Mouse (Mus musculus): ENCODE measurements around the gene Klf8. TPM values are rescaled to one million over a fixed set of nuclear protein-coding genes. Genes with fewer than 3 reads are reported as not detected.

Gene Klf8
- polyA plus RNA-seq, 1 experiment from 2014 or later = 2.5 TPM

DNA sequence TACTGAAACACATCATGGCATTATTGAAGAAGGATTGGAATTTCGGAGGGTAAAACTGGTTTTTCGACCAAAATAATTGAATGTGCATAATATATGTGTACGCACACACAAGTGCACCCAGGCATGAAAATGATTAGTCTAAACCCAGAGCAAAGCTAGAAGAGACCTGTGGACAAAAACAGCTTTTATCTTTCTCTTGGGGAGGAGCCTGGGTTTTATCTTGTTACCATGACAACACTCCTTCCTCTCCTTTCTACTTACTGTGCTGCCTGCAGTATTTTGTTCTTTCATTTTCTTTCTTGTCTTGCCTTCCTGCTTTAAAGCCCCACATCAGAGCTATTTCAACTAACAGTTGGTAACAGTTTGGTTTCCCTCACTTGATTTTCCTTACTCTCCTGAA is 137.8 kb downstream of the Klf8 start:
- no peaks in the 10 kb centered on the region for H3K9me3 ChIP-seq (ENCODE audit: control insufficient read depth, low read length)
- H3K4me1 ChIP-seq (replicated peaks; ENCODE audit: control insufficient read depth, insufficient read depth, low read length) = no peaks in the 10 kb centered on the region
- ATAC-seq (replicated peaks; ENCODE audit: low FRiP score) (peak; percentile 95), DNase-seq (ENCODE audit: low spot score) (no peak)
- no peak overlapping the region for H3K4me3 ChIP-seq (ENCODE audit: low read depth, low read length)
- H3K27ac ChIP-seq (ENCODE audit: low read depth, low read length) = peak overlapping the region; percentile 69
- H3K4me2 ChIP-seq (ENCODE audit: low read depth, low read length, severe bottlenecking) = peak overlapping the region; percentile 2; the same call in 1 of the 2 replicates
- H3K9ac ChIP-seq (ENCODE audit: low read length) = no peak overlapping the region
- H3K36me3 ChIP-seq (ENCODE audit: control insufficient read depth, insufficient read depth, low read length) = no peaks in the 10 kb centered on the region
- WGBS = 35% methylated on average over 3 of the region's 3 CpGs
- H3K27me3 ChIP-seq (ENCODE audit: control insufficient read depth, insufficient read depth, low read length) = no peaks in the 10 kb centered on the region

DNA sequence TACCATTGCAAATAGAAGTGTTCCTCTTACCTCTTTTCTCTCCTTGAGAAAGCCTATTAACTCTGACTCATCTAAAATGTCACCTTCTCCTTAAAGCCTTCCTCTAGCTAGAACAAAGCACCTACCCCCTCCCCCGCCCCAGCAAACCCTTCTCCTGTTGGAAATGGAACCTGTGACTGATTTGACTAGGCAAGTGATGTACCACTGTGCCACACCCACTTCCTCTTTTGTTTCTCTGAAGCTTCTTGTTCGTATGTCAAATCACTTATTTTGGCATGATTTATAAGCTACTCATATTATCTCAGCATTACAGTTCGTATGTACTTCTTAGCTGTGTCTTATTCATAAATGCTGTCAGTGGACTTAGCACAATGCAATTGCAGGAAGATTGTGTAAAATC is 144.5 kb downstream of the Klf8 start:
- Histone ChIP-seq H3K4me1 (replicated peaks; ENCODE audit: control insufficient read depth, insufficient read depth, low read length) (no peaks in the 10 kb centered on the region), H3K27ac (ENCODE audit: low read depth, low read length) (no peak overlapping the region), H3K36me3 (ENCODE audit: control insufficient read depth, insufficient read depth, low read length) (no peaks in the 10 kb centered on the region), H3K4me2 (ENCODE audit: low read depth, low read length, severe bottlenecking) (no peak overlapping the region), H3K9me3 (ENCODE audit: control insufficient read depth, low read length) (no peaks in the 10 kb centered on the region), H3K4me3 (ENCODE audit: low read depth, low read length) (no peak overlapping the region), H3K9ac (ENCODE audit: low read length) (no peak overlapping the region), H3K27me3 (ENCODE audit: control insufficient read depth, insufficient read depth, low read length) (no peaks in the 10 kb centered on the region)
- DNase-seq (ENCODE audit: low spot score) = no peak
- 82% methylated on average over 3 of the region's 3 CpGs for WGBS
- no peak for ATAC-seq (replicated peaks; ENCODE audit: low FRiP score)

DNA sequence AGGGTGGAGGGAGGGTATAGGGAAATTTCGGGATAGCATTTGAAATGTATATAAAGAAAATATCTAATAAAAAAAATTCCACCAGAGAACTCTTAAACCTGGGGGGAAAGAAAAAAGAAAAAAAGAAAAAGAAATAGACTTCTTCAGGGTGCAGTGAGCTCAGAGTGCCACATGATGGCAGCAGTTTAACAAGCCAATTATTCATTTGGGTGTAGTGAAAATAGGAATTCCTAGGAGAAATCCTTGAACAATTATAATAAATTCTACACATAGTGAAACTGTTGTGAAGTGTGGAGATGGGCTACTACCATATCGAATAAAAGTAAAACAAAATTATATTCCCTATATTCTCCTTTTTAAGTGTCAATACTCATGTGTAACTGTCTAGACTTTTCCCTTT is 152.0 kb downstream of the Klf8 start:
- DNase-seq (ENCODE audit: low spot score) = no peak
- no peak overlapping the region for H3K9ac ChIP-seq (ENCODE audit: low read length)
- no peaks in the 10 kb centered on the region for H3K9me3 ChIP-seq (ENCODE audit: control insufficient read depth, low read length)
- no peaks in the 10 kb centered on the region for H3K27me3 ChIP-seq (ENCODE audit: control insufficient read depth, insufficient read depth, low read length)
- H3K4me2 ChIP-seq (ENCODE audit: low read depth, low read length, severe bottlenecking) = no peak overlapping the region
- ATAC-seq (replicated peaks; ENCODE audit: low FRiP score) = no peak
- 35% methylated on average over 2 of the region's 2 CpGs for WGBS
- no peak overlapping the region for H3K27ac ChIP-seq (ENCODE audit: low read depth, low read length)
- no peaks in the 10 kb centered on the region for H3K4me1 ChIP-seq (replicated peaks; ENCODE audit: control insufficient read depth, insufficient read depth, low read length)
- H3K4me3 ChIP-seq (ENCODE audit: low read depth, low read length) = no peak overlapping the region
- no peaks in the 10 kb centered on the region for H3K36me3 ChIP-seq (ENCODE audit: control insufficient read depth, insufficient read depth, low read length)

DNA sequence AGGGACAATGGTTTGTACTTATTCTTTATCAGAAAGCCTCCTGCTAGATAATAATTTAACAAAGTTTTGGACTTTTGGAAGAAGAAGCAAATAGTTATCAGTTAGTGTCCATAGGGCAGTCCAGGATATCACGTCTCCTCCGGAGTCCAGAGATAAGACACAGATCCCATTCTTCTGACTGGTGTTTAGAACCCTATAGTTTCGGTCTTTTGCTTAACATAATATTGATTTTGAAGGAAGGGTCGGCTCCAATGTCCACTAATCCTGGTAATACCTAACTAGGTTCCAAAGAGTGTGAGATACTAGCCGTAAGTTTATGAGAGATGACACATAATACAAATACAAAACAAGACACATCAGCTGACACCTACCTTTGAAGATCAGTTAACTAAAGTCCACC is 179.8 kb downstream of the Klf8 start:
- ATAC-seq (replicated peaks; ENCODE audit: low FRiP score) (no peak), DNase-seq (ENCODE audit: low spot score) (no peak)
- Histone ChIP-seq H3K36me3 (ENCODE audit: control insufficient read depth, insufficient read depth, low read length) (no peaks in the 10 kb centered on the region), H3K27me3 (ENCODE audit: control insufficient read depth, insufficient read depth, low read length) (no peaks in the 10 kb centered on the region), H3K4me1 (replicated peaks; ENCODE audit: control insufficient read depth, insufficient read depth, low read length) (no peaks in the 10 kb centered on the region), H3K27ac (ENCODE audit: low read depth, low read length) (no peak overlapping the region), H3K9ac (ENCODE audit: low read length) (no peak overlapping the region), H3K9me3 (ENCODE audit: control insufficient read depth, low read length) (no peaks in the 10 kb centered on the region), H3K4me3 (ENCODE audit: low read depth, low read length) (no peak overlapping the region), H3K4me2 (ENCODE audit: low read depth, low read length, severe bottlenecking) (no peak overlapping the region)
- WGBS = 94% methylated on average over 5 of the region's 5 CpGs

DNA sequence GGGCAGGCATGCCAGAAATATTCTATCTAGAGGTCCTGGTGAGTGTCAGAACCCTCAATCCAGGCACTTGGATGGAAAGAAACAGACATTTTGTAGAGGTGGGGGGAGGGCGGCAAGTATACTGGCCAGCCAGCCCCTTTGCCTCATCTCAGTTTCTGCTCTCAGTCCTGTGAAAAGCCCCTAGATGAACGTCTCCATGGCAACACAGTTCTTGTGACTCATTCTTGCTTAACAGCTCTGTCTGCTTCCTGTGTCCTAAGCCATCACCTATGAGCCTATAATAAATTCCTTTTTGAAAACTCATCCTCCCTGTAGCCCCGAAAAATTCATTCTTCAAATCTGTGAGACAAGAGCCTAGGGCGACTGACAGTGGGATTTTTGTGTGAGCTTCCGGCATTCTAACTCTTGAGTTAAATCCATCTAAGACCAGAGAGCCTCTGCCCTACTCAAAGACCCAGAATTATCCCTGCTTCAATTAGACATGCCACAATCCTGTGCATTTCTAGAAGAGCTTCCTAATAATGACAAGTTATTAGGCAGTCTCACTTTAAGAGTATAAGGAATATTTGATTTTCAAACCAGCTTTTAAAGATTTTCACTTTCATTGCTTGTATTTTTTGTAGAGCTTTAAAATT is 196.5 kb downstream of the Klf8 start:
- Histone ChIP-seq H3K27me3 (ENCODE audit: control insufficient read depth, insufficient read depth, low read length) (no peaks in the 10 kb centered on the region), H3K4me2 (ENCODE audit: low read depth, low read length, severe bottlenecking) (no peak overlapping the region), H3K4me1 (replicated peaks; ENCODE audit: control insufficient read depth, insufficient read depth, low read length) (no peaks in the 10 kb centered on the region; the same call in 1 of the 2 replicates), H3K27ac (ENCODE audit: low read depth, low read length) (peak overlapping the region; percentile 57; the same call in 1 of the 2 replicates), H3K9me3 (ENCODE audit: control insufficient read depth, low read length) (no peaks in the 10 kb centered on the region), H3K36me3 (ENCODE audit: control insufficient read depth, insufficient read depth, low read length) (no peaks in the 10 kb centered on the region), H3K9ac (ENCODE audit: low read length) (no peak overlapping the region), H3K4me3 (ENCODE audit: low read depth, low read length) (no peak overlapping the region)
- DNase-seq (ENCODE audit: low spot score) = peak; percentile 53
- ATAC-seq (replicated peaks; ENCODE audit: low FRiP score) = peak; percentile 89
- WGBS = 29% methylated on average over 5 of the region's 5 CpGs

DNA sequence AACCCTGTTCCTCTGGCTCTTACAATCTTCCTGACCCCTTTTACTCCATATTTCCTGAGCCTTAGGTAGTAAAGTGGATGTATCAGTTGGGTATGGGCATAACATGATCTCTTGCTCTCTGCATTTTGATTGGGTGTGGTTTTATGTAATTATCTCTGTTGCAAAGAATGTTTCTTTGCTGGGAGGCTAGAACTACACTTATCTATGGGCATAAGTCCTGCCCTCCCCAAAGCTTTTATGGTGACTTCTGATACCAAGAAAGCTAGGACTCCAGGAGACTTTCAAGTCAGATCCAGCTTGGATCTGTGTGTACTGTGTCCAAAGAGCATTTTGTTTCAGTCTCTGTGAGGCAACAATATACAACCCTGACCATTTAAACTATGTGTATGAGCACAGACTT is 202.3 kb downstream of the Klf8 start:
- H3K4me3 ChIP-seq (ENCODE audit: low read depth, low read length) = no peak overlapping the region
- no peak for ATAC-seq (replicated peaks; ENCODE audit: low FRiP score)

DNA sequence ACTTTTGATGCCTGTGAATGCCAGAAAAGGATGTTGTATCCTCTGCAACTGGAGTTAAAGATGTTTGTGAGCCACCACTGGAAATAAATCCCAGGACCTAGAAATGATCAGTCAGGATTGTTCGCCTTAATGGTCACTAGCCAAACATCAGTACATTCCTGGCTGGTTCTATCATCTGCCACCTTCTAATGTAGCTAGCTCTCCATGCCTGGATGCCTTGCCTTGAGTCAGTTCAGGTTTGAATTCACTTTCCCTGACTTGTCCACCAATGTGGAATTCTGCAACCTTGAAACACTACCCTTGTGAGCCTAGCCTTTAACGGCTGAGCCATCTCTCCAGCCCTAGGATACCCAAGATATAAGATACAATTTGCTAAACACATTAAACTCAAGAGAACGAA is 202.8 kb downstream of the Klf8 start:
- no peak overlapping the region for H3K4me3 ChIP-seq (ENCODE audit: low read depth, low read length)
- H3K4me2 ChIP-seq (ENCODE audit: low read depth, low read length, severe bottlenecking) = no peak overlapping the region
- WGBS = 92% methylated on average over 3 of the region's 3 CpGs
- DNase-seq (ENCODE audit: low spot score) (no peak), ATAC-seq (replicated peaks; ENCODE audit: low FRiP score) (no peak)
- H3K4me1 ChIP-seq (replicated peaks; ENCODE audit: control insufficient read depth, insufficient read depth, low read length) = no peaks in the 10 kb centered on the region
- H3K36me3 ChIP-seq (ENCODE audit: control insufficient read depth, insufficient read depth, low read length) = no peaks in the 10 kb centered on the region
- H3K9ac ChIP-seq (ENCODE audit: low read length) = no peak overlapping the region
- no peaks in the 10 kb centered on the region for H3K27me3 ChIP-seq (ENCODE audit: control insufficient read depth, insufficient read depth, low read length)
- no peaks in the 10 kb centered on the region for H3K9me3 ChIP-seq (ENCODE audit: control insufficient read depth, low read length)
- H3K27ac ChIP-seq (ENCODE audit: low read depth, low read length) = no peak overlapping the region

More for the DNA sequence above, 202.3 kb downstream of the Klf8 start:
- DNase-seq (ENCODE audit: low spot score) = no peak
- Histone ChIP-seq H3K9ac (ENCODE audit: low read length) (no peak overlapping the region), H3K27ac (ENCODE audit: low read depth, low read length) (no peak overlapping the region), H3K4me2 (ENCODE audit: low read depth, low read length, severe bottlenecking) (no peak overlapping the region), H3K9me3 (ENCODE audit: control insufficient read depth, low read length) (no peaks in the 10 kb centered on the region), H3K4me1 (replicated peaks; ENCODE audit: control insufficient read depth, insufficient read depth, low read length) (no peaks in the 10 kb centered on the region), H3K36me3 (ENCODE audit: control insufficient read depth, insufficient read depth, low read length) (no peaks in the 10 kb centered on the region), H3K27me3 (ENCODE audit: control insufficient read depth, insufficient read depth, low read length) (no peaks in the 10 kb centered on the region)

Other genes with a start within 250 kb of the Klf8 start
- 6.4 and 8.2 TPM in 2 replicates for gene Usp51, start 231.0 kb upstream of the Klf8 start, polyA plus RNA-seq (2014; fragmentation: Nextera tagmentation; extraction: Ambion mirVana)
- gene Mageh1, start 199.9 kb upstream of the Klf8 start, polyA plus RNA-seq (2014; fragmentation: Nextera tagmentation; extraction: Ambion mirVana) = 85.7 and 90.6 TPM in 2 replicates
- 0.31 and 0.63 TPM in 2 replicates for gene Foxr2, start 118.7 kb upstream of the Klf8 start, polyA plus RNA-seq (2014; fragmentation: Nextera tagmentation; extraction: Ambion mirVana)
- 6.6 and 9.2 TPM in 2 replicates for gene Rragb, start 97.5 kb upstream of the Klf8 start, polyA plus RNA-seq (2014; fragmentation: Nextera tagmentation; extraction: Ambion mirVana)